21 mouse cellular contexts compared by ENCODE assay signal in the genomic region with DNA sequence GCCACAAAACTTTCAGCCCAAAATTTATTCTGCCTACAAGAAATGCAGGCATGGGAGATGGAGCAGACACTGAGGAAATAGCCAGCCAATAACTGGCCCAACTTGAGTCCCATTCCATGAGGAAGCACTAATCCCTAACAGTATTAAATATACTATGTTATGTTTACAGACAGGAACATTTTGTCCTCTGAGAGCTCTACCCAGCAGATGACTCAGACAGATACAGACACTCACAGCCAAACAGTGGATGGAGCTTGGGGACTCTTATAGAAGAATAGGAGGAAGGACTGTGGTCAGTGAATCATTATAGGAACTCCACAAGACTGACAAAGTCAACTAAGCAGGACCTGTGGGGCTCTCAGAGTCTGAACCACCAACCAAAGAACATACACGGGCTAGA.
DNase-seq lines count a peak whose midpoint lies in the region; ATAC-seq and TF ChIP-seq lines count a peak whose summit lies in the region.
"Had no signal": no experiment of that assay in that cellular context is flagged by ENCODE, and none has a peak within 500 bp of the region (broad histone marks: within the 10 kb centered on the region; RNA-seq: fewer than 3 reads in every experiment).

No protein-coding gene starts in this region.

- no peak overlapping the region for H3K27ac ChIP-seq in CH12.LX (ENCODE audit: insufficient read depth, low read depth)
- H3K27ac ChIP-seq in stomach, postnatal 0 days (replicated peaks) = 0 out of 2 replicates have a peak overlapping the region, but pooled peaks have one; percentile 18
- no peak overlapping the region for H3K27ac ChIP-seq in midbrain, embryonic 11.5 days (ENCODE audit: low read depth, low read length)
- H3K27ac ChIP-seq: embryonic facial prominence, embryonic 10.5 days; embryonic facial prominence, embryonic 12.5 days had no signal

- in situ Hi-C loops in CH12.LX (cut with MboI; ENCODE audit: low pct_ligation_motif_present, low pct_unique_long_range_greater_than_20kb, low sequenced_read_pairs) = no loop called here

- intact Hi-C loops in gastrocnemius, postnatal 36 days (cut with DNase I) = no loop called here

- H3K27me3 ChIP-seq in CH12.LX (replicated peaks) = no peaks in the 10 kb centered on the region
- H3K27me3 ChIP-seq in stomach, postnatal 0 days (ENCODE audit: control insufficient read depth, insufficient read depth, low read length) = no peaks in the 10 kb centered on the region
- no peaks in the 10 kb centered on the region for H3K27me3 ChIP-seq in midbrain, embryonic 11.5 days (ENCODE audit: control insufficient read depth, insufficient read depth, low read length)
- H3K27me3 ChIP-seq: embryonic facial prominence, embryonic 12.5 days had no signal

- H3K4me2 ChIP-seq in CH12.LX (ENCODE audit: insufficient read depth, low read depth, poor library complexity, severe bottlenecking) = no peak overlapping the region
- no peak overlapping the region for H3K4me2 ChIP-seq in stomach, postnatal 0 days (replicated peaks; ENCODE audit: low read depth)
- H3K4me2 ChIP-seq in midbrain, embryonic 11.5 days = no peak overlapping the region
- H3K4me2 ChIP-seq: embryonic facial prominence, embryonic 12.5 days had no signal

- DNase-seq in 416B (ENCODE audit: low read depth) (peak; percentile 73), CH12.LX (ENCODE audit: extremely low read depth) (peak; percentile 12)
- no peak for DNase-seq in stomach, postnatal 0 days (ENCODE audit: low spot score)
- DNase-seq in gastrocnemius, postnatal 36 days = no peak
- DNase-seq in midbrain, embryonic 11.5 days (ENCODE audit: low spot score, missing footprints) = no peak
- DNase-seq: adrenal gland, adult 8-10 months; adrenal gland, postnatal 14 days; adrenal gland, postnatal 36 days; B cell, adult 2 months; cerebellum, adult 11-12 months; cerebellum, adult 2 months; cerebellum, adult 9-10 months; cerebellum, postnatal 10 days; cerebellum, postnatal 25 days had no signal

- no peak for TF ChIP-seq RAD21 in CH12.LX (IDR thresholded peaks at IDR 0.05; ENCODE audit: low read depth, low read length)

- no peaks in the 10 kb centered on the region for H3K36me3 ChIP-seq in CH12.LX (replicated peaks in 1 of 2; ENCODE audit: control insufficient read depth in 1 of 2, insufficient read depth in 1 of 2, low read length in 1 of 2)
- H3K36me3 ChIP-seq in stomach, postnatal 0 days (ENCODE audit: control insufficient read depth, insufficient read depth, low read length) = no peaks in the 10 kb centered on the region
- H3K36me3 ChIP-seq in midbrain, embryonic 11.5 days (ENCODE audit: control insufficient read depth, insufficient read depth, low read length) = no peaks in the 10 kb centered on the region
- H3K36me3 ChIP-seq: embryonic facial prominence, embryonic 10.5 days; embryonic facial prominence, embryonic 12.5 days had no signal

- no peak for TF ChIP-seq POLR2A in CH12.LX (IDR thresholded peaks at IDR 0.05; ENCODE audit: low read depth, low read length)

- no peak for TF ChIP-seq CTCF in CH12.LX (conservative IDR thresholded peaks at IDR 0.05 in 1 of 2, IDR thresholded peaks at IDR 0.05 in 1 of 2; ENCODE audit: low read depth in 2 of 2, low read length in 2 of 2)
- TF ChIP-seq CTCF in stomach, postnatal 0 days (IDR thresholded peaks at IDR 0.05; ENCODE audit: low read depth) = no peak

- dilution Hi-C loops in CH12.LX (cut with MboI; ENCODE audit: extremely low pct_ligation_motif_present, extremely low pct_unique_long_range_greater_than_20kb, low sequenced_read_pairs) = no loop called here

- H3K79me2 ChIP-seq in CH12.LX (replicated peaks; ENCODE audit: control insufficient read depth, extremely low read depth, insufficient read depth, poor library complexity, severe bottlenecking) = no peaks in the 10 kb centered on the region

- 95% methylated on average over 1 of the region's 1 CpGs for WGBS in stomach, postnatal 0 days
- WGBS in midbrain, embryonic 11.5 days = 100% methylated on average over 1 of the region's 1 CpGs

- H3K4me3 ChIP-seq in CH12.LX (replicated peaks in 1 of 3; ENCODE audit: low read depth in 2 of 3, low read length in 2 of 3, poor library complexity in 1 of 3) = no peak overlapping the region
- H3K4me3 ChIP-seq in stomach, postnatal 0 days (ENCODE audit: low read depth, low read length) = no peak overlapping the region
- no peak overlapping the region for H3K4me3 ChIP-seq in midbrain, embryonic 11.5 days (ENCODE audit: low read depth, low read length)
- H3K4me3 ChIP-seq: embryonic facial prominence, embryonic 10.5 days; embryonic facial prominence, embryonic 12.5 days had no signal

- no peak overlapping the region for H3K9ac ChIP-seq in CH12.LX (ENCODE audit: insufficient read depth, low read depth)
- H3K9ac ChIP-seq in stomach, postnatal 0 days (ENCODE audit: low read length) = no peak overlapping the region
- no peak overlapping the region for H3K9ac ChIP-seq in midbrain, embryonic 11.5 days (ENCODE audit: low read length)
- H3K9ac ChIP-seq: embryonic facial prominence, embryonic 12.5 days had no signal

- no peaks in the 10 kb centered on the region for H3K9me3 ChIP-seq in CH12.LX (replicated peaks; ENCODE audit: low read length)
- H3K9me3 ChIP-seq in stomach, postnatal 0 days (ENCODE audit: control insufficient read depth, low read length) = no peaks in the 10 kb centered on the region
- H3K9me3 ChIP-seq in midbrain, embryonic 11.5 days (ENCODE audit: control insufficient read depth, low read length) = no peaks in the 10 kb centered on the region
- H3K9me3 ChIP-seq: embryonic facial prominence, embryonic 10.5 days; embryonic facial prominence, embryonic 12.5 days had no signal

- TF ChIP-seq EP300 in CH12.LX (IDR thresholded peaks at IDR 0.05; ENCODE audit: low read length) = no peak
- TF ChIP-seq EP300 in stomach, postnatal 0 days (optimal IDR thresholded peaks at IDR 0.05) = no peak

- H3K4me1 ChIP-seq in CH12.LX (ENCODE audit: control insufficient read depth in 1 of 2, insufficient read depth in 2 of 2) = peaks cover 0 to 4% of the 10 kb centered on the region in 2 experiments; a peak in 2 of 4 replicates
- no peaks in the 10 kb centered on the region for H3K4me1 ChIP-seq in stomach, postnatal 0 days (replicated peaks; ENCODE audit: control insufficient read depth, insufficient read depth)
- no peaks in the 10 kb centered on the region for H3K4me1 ChIP-seq in midbrain, embryonic 11.5 days (ENCODE audit: control insufficient read depth, insufficient read depth, low read length)
- H3K4me1 ChIP-seq: embryonic facial prominence, embryonic 12.5 days had no signal

- ATAC-seq in stomach, postnatal 0 days (ENCODE audit: low FRiP score, low TSS enrichment) = peak; percentile 56; the same call in 1 of the 2 replicates
- no peak for ATAC-seq in midbrain, embryonic 11.5 days (ENCODE audit: low FRiP score)
- ATAC-seq: activated CD4-positive, CD25-positive, alpha-beta regulatory T cell, adult 4 months; CD4-positive, CD25-positive, alpha-beta regulatory T cell, adult 4 months; forebrain, embryonic 14.5 days; forebrain, embryonic 16.5 days; Patski had no signal

TF ChIP-seq in CH12.LX, 34 proteins besides CTCF, POLR2A, EP300 and RAD21:
- TF ChIP-seq ZC3H11A (IDR thresholded peaks at IDR 0.05; ENCODE audit: low read depth, low read length) = no peak
- no peak for TF ChIP-seq MYC (IDR thresholded peaks at IDR 0.05; ENCODE audit: low read depth, low read length)
- TF ChIP-seq MXI1 (IDR thresholded peaks at IDR 0.05; ENCODE audit: low read depth, low read length) = no peak
- TF ChIP-seq E2F4 (IDR thresholded peaks at IDR 0.05; ENCODE audit: insufficient replicate concordance, low read depth, low read length) = no peak
- no peak for TF ChIP-seq USF1 (IDR thresholded peaks at IDR 0.05; ENCODE audit: low read depth, low read length)
- no peak for TF ChIP-seq MEF2A (IDR thresholded peaks at IDR 0.05; ENCODE audit: borderline replicate concordance, low read depth, low read length)
- TF ChIP-seq KAT2A (IDR thresholded peaks at IDR 0.05; ENCODE audit: insufficient replicate concordance, low read length) = no peak
- no peak for TF ChIP-seq BHLHE40 (IDR thresholded peaks at IDR 0.05; ENCODE audit: low read depth, low read length)
- TF ChIP-seq ETS1 (conservative IDR thresholded peaks at IDR 0.05; ENCODE audit: low read depth, low read length) = no peak
TF ChIP-seq in CH12.LX: peak in this region for 0.

Comparison
In these comparisons a context has a peak if more than half of its experiments do, and no peak if none do; other contexts are left out.
1. DNase-seq: peak in 416B (single experiment) and CH12.LX (single experiment); none in stomach, postnatal 0 days (single experiment), gastrocnemius, postnatal 36 days (0 of 2) and midbrain, embryonic 11.5 days (single experiment).